Mouse (Mus musculus) liver, postnatal 0 days (tissue): ENCODE measurements around the gene Zdhhc19.

Experiments used
- CTCF ChIP-seq: sonication (generic); IDR thresholded peaks from 2 replicates; pipeline ENCODE4 v1.5.1; 2016; ENCODE audit warnings: antibody characterized with exemption, low read depth
- EP300 ChIP-seq: IDR thresholded peaks from 2 replicates; pipeline ENCODE4 v1.6.1; 2016; ENCODE audit warnings: antibody characterized with exemption, low read depth, mild to moderate bottlenecking

DNA sequence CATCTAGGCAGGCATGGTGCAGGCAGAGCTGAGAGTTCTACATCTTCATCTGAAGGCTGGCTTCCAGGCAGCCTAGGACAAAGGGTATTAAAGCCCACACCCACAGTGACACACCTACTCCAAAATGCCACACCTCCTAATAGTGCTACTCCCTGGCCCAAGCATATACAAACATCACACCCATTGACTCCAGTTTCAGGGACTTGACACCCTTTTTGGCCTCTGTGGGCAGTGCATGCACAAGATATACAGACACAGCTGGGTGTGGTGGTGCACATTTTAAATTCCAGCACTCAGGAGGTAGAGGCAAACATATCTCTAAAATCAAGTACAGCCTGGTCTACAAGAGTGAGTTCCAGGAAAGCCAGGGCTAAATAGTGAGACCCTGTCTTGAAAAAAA lies 40.0 kb upstream of the Zdhhc19 start:
- TF ChIP-seq CTCF (no peak), EP300 (no peak)
